Mouse (Mus musculus): ENCODE data around the gene Cnpy3.
A peak's percentile ranks its signal among the peaks of the same experiment; 100 is the strongest.

Cnpy3 gene

GRCm38 (mm10) chr17:46763544-46763943 lies 11.5 kb upstream of the Cnpy3 start, which contains the start of gene Ptcra:
Ptcra (minus strand) TSS chr17:46763712.
- DNase-seq = no peak

GRCm38 (mm10) chr17:46758753-46759152 lies 6.7 kb upstream of the Cnpy3 start:
- DNase-seq = no peak

GRCm38 (mm10) chr17:46751056-46751793 lies 789 bp downstream of the Cnpy3 start:
- DNase-seq = no peak

GRCm38 (mm10) chr17:46750580-46750979 lies 1.4 kb downstream of the Cnpy3 start:
- no peak for DNase-seq

- DNase-seq = no peak
Measured at GRCm38 (mm10) chr17:46749282-46749681, 2.7 kb downstream of the Cnpy3 start.

GRCm38 (mm10) chr17:46747806-46748205 lies 4.2 kb downstream of the Cnpy3 start:
- no peak for DNase-seq

- no peak for DNase-seq
Measured at GRCm38 (mm10) chr17:46747234-46747633, 4.8 kb downstream of the Cnpy3 start.

GRCm38 (mm10) chr17:46745506-46745905 lies 6.5 kb downstream of the Cnpy3 start:
- DNase-seq = no peak

GRCm38 (mm10) chr17:46742986-46743385 lies 9.0 kb downstream of the Cnpy3 start:
- peak; percentile 24 for DNase-seq

- no peak for DNase-seq
Measured at GRCm38 (mm10) chr17:46741305-46741704, 10.7 kb downstream of the Cnpy3 start.

- peak; percentile 47 for DNase-seq
Measured at GRCm38 (mm10) chr17:46736160-46736559, 15.9 kb downstream of the Cnpy3 start.

GRCm38 (mm10) chr17:46735287-46735686 lies 16.7 kb downstream of the Cnpy3 start:
- no peak for DNase-seq

GRCm38 (mm10) chr17:46734055-46734454 lies 18.0 kb downstream of the Cnpy3 start:
- DNase-seq = no peak

GRCm38 (mm10) chr17:46728904-46729318 lies 23.1 kb downstream of the Cnpy3 start, which contains the start of gene Gnmt:
Gnmt (minus strand) TSS chr17:46729168.
- peak; percentile 62 for DNase-seq

GRCm38 (mm10) chr17:46728496-46728895 lies 23.5 kb downstream of the Cnpy3 start:
- DNase-seq = no peak

- DNase-seq = peak; percentile 51
Measured at GRCm38 (mm10) chr17:46728021-46728420, 24.0 kb downstream of the Cnpy3 start.

GRCm38 (mm10) chr17:46727271-46727670 lies 24.7 kb downstream of the Cnpy3 start:
- DNase-seq = no peak

- no peak for DNase-seq
Measured at GRCm38 (mm10) chr17:46725731-46726645, 26.0 kb downstream of the Cnpy3 start.

- no peak for DNase-seq
Measured at GRCm38 (mm10) chr17:46725273-46725672, 26.7 kb downstream of the Cnpy3 start.

GRCm38 (mm10) chr17:46724477-46725084 lies 27.4 kb downstream of the Cnpy3 start:
- DNase-seq = no peak

GRCm38 (mm10) chr17:46721077-46721476 lies 30.9 kb downstream of the Cnpy3 start:
- no peak for DNase-seq

- peak; percentile 29 for DNase-seq
Measured at GRCm38 (mm10) chr17:46714756-46715481, 37.1 kb downstream of the Cnpy3 start.

- no peak for DNase-seq
Measured at GRCm38 (mm10) chr17:46713849-46714248, 38.2 kb downstream of the Cnpy3 start.

Measured in lung, postnatal 14 days (tissue).